Mouse (Mus musculus): ENCODE measurements around the gene Snx10. TPM values are rescaled to one million over a fixed set of nuclear protein-coding genes. Genes with fewer than 3 reads are reported as not detected.
A peak's percentile ranks its signal among the peaks of the same experiment; 100 is the strongest.

Gene Snx10
- polyA plus RNA-seq, 1 experiment from 2014 or later = 19.2 TPM

DNA sequence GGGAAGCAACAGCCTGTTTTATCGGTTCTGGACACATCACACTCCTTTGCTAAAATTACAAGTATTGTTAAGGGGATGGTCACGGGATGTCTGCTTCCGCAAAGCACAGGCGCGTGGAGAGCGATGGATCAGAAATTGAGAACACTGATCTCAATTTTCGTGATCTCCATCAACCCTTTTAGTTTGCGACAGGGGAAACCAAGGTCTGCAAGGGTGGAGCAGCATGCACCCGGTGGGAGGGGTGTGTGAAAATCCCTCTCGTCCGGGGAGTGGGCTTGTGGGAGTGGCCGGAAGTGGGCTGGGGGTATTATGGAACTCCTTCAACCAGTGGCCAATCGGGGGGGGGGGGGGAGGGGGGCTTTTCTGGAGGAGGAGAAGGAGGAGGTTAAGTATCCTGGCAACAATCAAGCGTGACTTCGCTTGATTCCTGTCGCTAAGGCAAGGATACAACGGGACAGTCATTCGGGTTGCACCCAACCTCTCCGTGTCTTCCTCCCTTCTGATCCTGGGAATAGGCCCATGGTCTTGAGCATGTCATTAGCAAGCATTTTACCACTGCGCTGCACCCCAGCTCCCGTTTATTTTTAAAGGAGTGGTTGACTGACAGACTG is 725 bp downstream of the Snx10 start:
- Histone ChIP-seq H3K36me3 (ENCODE audit: control insufficient read depth, insufficient read depth, low read length) (no peaks in the 10 kb centered on the region), H3K27me3 (ENCODE audit: control insufficient read depth, insufficient read depth, low read length) (no peaks in the 10 kb centered on the region), H3K4me1 (ENCODE audit: control insufficient read depth, insufficient read depth, low read length) (no peaks in the 10 kb centered on the region), H3K9ac (ENCODE audit: low read depth, low read length) (peak overlapping the region; percentile 67), H3K9me3 (ENCODE audit: control insufficient read depth, low read length) (no peaks in the 10 kb centered on the region), H3K4me3 (ENCODE audit: low read length) (peak overlapping the region; percentile 68), H3K4me2 (replicated peaks; ENCODE audit: low read depth, low read length) (peak overlapping the region; percentile 84), H3K27ac (ENCODE audit: low read depth, low read length) (no peak overlapping the region)
- 1% methylated on average over 20 of the region's 21 CpGs for WGBS
- peak; percentile 82; the same call in 1 of the 2 replicates for ATAC-seq (ENCODE audit: low FRiP score, low TSS enrichment)

- Histone ChIP-seq H3K9ac (ENCODE audit: low read depth, low read length) (no peak overlapping the region), H3K4me1 (ENCODE audit: control insufficient read depth, insufficient read depth, low read length) (no peaks in the 10 kb centered on the region), H3K4me3 (ENCODE audit: low read length) (peak overlapping the region; percentile 68), H3K27ac (ENCODE audit: low read depth, low read length) (no peak overlapping the region), H3K27me3 (ENCODE audit: control insufficient read depth, insufficient read depth, low read length) (no peaks in the 10 kb centered on the region), H3K4me2 (replicated peaks; ENCODE audit: low read depth, low read length) (peak overlapping the region; percentile 84), H3K36me3 (ENCODE audit: control insufficient read depth, insufficient read depth, low read length) (no peaks in the 10 kb centered on the region), H3K9me3 (ENCODE audit: control insufficient read depth, low read length) (no peaks in the 10 kb centered on the region)
- no peak for ATAC-seq (ENCODE audit: low FRiP score, low TSS enrichment)
- WGBS = 42% methylated on average over 5 of the region's 5 CpGs
Observed at GRCm38 (mm10) chr6:51525001-51525400, 1.3 kb downstream of the Snx10 start.

- H3K9me3 ChIP-seq (ENCODE audit: control insufficient read depth, low read length) = no peaks in the 10 kb centered on the region
- no peak overlapping the region for H3K9ac ChIP-seq (ENCODE audit: low read depth, low read length)
- WGBS = 88% methylated on average over 7 of the region's 7 CpGs
- H3K36me3 ChIP-seq (ENCODE audit: control insufficient read depth, insufficient read depth, low read length) = no peaks in the 10 kb centered on the region
- no peak overlapping the region for H3K4me3 ChIP-seq (ENCODE audit: low read length)
- no peak for ATAC-seq (ENCODE audit: low FRiP score, low TSS enrichment)
- H3K4me1 ChIP-seq (ENCODE audit: control insufficient read depth, insufficient read depth, low read length) = no peaks in the 10 kb centered on the region
- no peak overlapping the region for H3K27ac ChIP-seq (ENCODE audit: low read depth, low read length)
- no peak overlapping the region for H3K4me2 ChIP-seq (replicated peaks; ENCODE audit: low read depth, low read length)
- no peaks in the 10 kb centered on the region for H3K27me3 ChIP-seq (ENCODE audit: control insufficient read depth, insufficient read depth, low read length)
Observed at GRCm38 (mm10) chr6:51529457-51529856, 5.8 kb downstream of the Snx10 start.

DNA sequence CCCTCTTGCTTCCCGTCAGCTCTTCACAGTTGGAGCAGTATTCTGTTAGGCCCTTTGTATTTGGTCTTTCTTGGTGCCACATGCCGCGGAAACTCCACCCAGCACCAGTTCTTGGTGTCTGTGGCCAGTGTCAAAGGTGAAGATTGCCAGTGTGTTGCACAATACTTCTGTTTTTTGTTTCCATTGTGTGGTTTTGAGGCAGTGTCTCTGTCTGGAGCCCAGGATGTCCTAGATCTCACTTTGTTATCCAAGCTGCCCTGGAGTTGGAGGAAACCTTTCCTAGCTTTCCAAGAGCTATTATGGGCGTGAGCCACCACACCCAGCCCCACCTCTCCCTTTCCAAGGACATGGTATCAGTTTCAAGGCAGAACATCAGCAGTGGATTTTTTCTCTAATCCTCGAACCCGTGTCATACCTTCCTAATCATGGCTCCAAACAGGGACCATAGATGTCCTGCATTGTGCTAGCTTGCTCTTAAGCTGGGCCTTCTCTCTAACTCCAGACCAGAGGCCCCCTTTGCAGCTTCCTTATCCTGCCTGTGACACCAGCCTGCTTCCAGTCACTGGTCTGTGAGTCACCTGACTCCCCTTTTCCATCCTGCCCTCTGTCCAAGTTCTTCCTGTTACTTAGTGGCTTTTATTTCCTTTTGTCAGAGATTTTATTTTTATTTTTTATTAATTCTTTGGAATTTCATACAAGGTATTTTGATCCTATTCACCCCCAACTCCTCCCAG is 9.9 kb downstream of the Snx10 start:
- WGBS = 87% methylated on average over 6 of the region's 6 CpGs
- Histone ChIP-seq H3K4me2 (replicated peaks; ENCODE audit: low read depth, low read length) (no peak overlapping the region), H3K27ac (ENCODE audit: low read depth, low read length) (no peak overlapping the region), H3K36me3 (ENCODE audit: control insufficient read depth, insufficient read depth, low read length) (no peaks in the 10 kb centered on the region), H3K9ac (ENCODE audit: low read depth, low read length) (no peak overlapping the region), H3K27me3 (ENCODE audit: control insufficient read depth, insufficient read depth, low read length) (no peaks in the 10 kb centered on the region), H3K9me3 (ENCODE audit: control insufficient read depth, low read length) (no peaks in the 10 kb centered on the region), H3K4me1 (ENCODE audit: control insufficient read depth, insufficient read depth, low read length) (no peaks in the 10 kb centered on the region), H3K4me3 (ENCODE audit: low read length) (no peak overlapping the region)
- no peak for ATAC-seq (ENCODE audit: low FRiP score, low TSS enrichment)

- 84% methylated on average over 10 of the region's 10 CpGs for WGBS
- Histone ChIP-seq H3K4me1 (ENCODE audit: control insufficient read depth, insufficient read depth, low read length) (no peaks in the 10 kb centered on the region), H3K9ac (ENCODE audit: low read depth, low read length) (no peak overlapping the region), H3K36me3 (ENCODE audit: control insufficient read depth, insufficient read depth, low read length) (no peaks in the 10 kb centered on the region), H3K9me3 (ENCODE audit: control insufficient read depth, low read length) (no peaks in the 10 kb centered on the region), H3K4me2 (replicated peaks; ENCODE audit: low read depth, low read length) (no peak overlapping the region), H3K27ac (ENCODE audit: low read depth, low read length) (no peak overlapping the region), H3K4me3 (ENCODE audit: low read length) (no peak overlapping the region), H3K27me3 (ENCODE audit: control insufficient read depth, insufficient read depth, low read length) (no peaks in the 10 kb centered on the region)
- ATAC-seq (ENCODE audit: low FRiP score, low TSS enrichment) = no peak
Observed at GRCm38 (mm10) chr6:51535571-51535970, 11.9 kb downstream of the Snx10 start.

GRCm38 (mm10) chr6:51540525-51540924 is 16.8 kb downstream of the Snx10 start:
- Histone ChIP-seq H3K4me1 (ENCODE audit: control insufficient read depth, insufficient read depth, low read length) (0 out of 2 replicates have a peak, but pooled peaks cover 3% of the 10 kb centered on the region), H3K4me3 (ENCODE audit: low read length) (no peak overlapping the region), H3K4me2 (replicated peaks; ENCODE audit: low read depth, low read length) (no peak overlapping the region), H3K27ac (ENCODE audit: low read depth, low read length) (no peak overlapping the region), H3K9ac (ENCODE audit: low read depth, low read length) (no peak overlapping the region), H3K9me3 (ENCODE audit: control insufficient read depth, low read length) (no peaks in the 10 kb centered on the region), H3K27me3 (ENCODE audit: control insufficient read depth, insufficient read depth, low read length) (no peaks in the 10 kb centered on the region), H3K36me3 (ENCODE audit: control insufficient read depth, insufficient read depth, low read length) (no peaks in the 10 kb centered on the region)
- WGBS = 81% methylated on average over 6 of the region's 6 CpGs
- ATAC-seq (ENCODE audit: low FRiP score, low TSS enrichment) = no peak

GRCm38 (mm10) chr6:51541422-51541821 is 17.7 kb downstream of the Snx10 start:
- H3K9me3 ChIP-seq (ENCODE audit: control insufficient read depth, low read length) = no peaks in the 10 kb centered on the region
- no peak overlapping the region for H3K4me3 ChIP-seq (ENCODE audit: low read length)
- no peak overlapping the region for H3K4me2 ChIP-seq (replicated peaks; ENCODE audit: low read depth, low read length)
- 0 out of 2 replicates have a peak, but pooled peaks cover 3% of the 10 kb centered on the region for H3K4me1 ChIP-seq (ENCODE audit: control insufficient read depth, insufficient read depth, low read length)
- no peak for ATAC-seq (ENCODE audit: low FRiP score, low TSS enrichment)
- no peak overlapping the region for H3K9ac ChIP-seq (ENCODE audit: low read depth, low read length)
- no peak overlapping the region for H3K27ac ChIP-seq (ENCODE audit: low read depth, low read length)
- H3K27me3 ChIP-seq (ENCODE audit: control insufficient read depth, insufficient read depth, low read length) = no peaks in the 10 kb centered on the region
- WGBS = 70% methylated on average over 7 of the region's 7 CpGs
- H3K36me3 ChIP-seq (ENCODE audit: control insufficient read depth, insufficient read depth, low read length) = no peaks in the 10 kb centered on the region

- H3K9ac ChIP-seq (ENCODE audit: low read depth, low read length) = no peak overlapping the region
- no peaks in the 10 kb centered on the region for H3K9me3 ChIP-seq (ENCODE audit: control insufficient read depth, low read length)
- 0 out of 2 replicates have a peak, but pooled peaks cover 3% of the 10 kb centered on the region for H3K4me1 ChIP-seq (ENCODE audit: control insufficient read depth, insufficient read depth, low read length)
- H3K27me3 ChIP-seq (ENCODE audit: control insufficient read depth, insufficient read depth, low read length) = no peaks in the 10 kb centered on the region
- WGBS = 78% methylated on average over 4 of the region's 4 CpGs
- ATAC-seq (ENCODE audit: low FRiP score, low TSS enrichment) = no peak
- no peak overlapping the region for H3K4me3 ChIP-seq (ENCODE audit: low read length)
- H3K27ac ChIP-seq (ENCODE audit: low read depth, low read length) = no peak overlapping the region
- H3K36me3 ChIP-seq (ENCODE audit: control insufficient read depth, insufficient read depth, low read length) = no peaks in the 10 kb centered on the region
- no peak overlapping the region for H3K4me2 ChIP-seq (replicated peaks; ENCODE audit: low read depth, low read length)
Observed at GRCm38 (mm10) chr6:51542147-51542546, 18.4 kb downstream of the Snx10 start.

DNA sequence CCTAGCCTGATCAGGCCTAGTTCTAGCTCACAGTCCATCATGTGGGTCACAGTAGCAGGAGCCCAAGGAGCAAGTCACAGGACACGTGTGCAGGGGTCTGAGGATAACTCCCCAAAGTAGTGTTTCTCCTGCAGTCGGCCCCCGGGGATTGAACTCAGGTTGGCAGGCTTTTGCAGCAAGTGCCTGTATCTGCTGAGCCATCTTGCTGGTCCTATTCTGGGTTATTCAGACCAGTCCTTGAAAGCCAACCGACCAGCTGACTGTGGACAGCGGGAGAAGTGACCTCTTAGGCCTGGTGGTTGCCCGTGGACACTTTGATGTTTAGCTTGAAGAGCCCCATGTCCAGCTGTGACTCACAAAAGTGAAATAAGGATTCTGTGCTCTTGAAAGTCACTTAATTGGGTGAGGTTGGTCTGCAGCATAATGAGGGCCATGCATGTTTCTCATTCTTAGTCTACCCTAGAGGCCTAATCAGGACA is 20.0 kb downstream of the Snx10 start:
- Histone ChIP-seq H3K4me2 (replicated peaks; ENCODE audit: low read depth, low read length) (no peak overlapping the region), H3K9me3 (ENCODE audit: control insufficient read depth, low read length) (no peaks in the 10 kb centered on the region), H3K9ac (ENCODE audit: low read depth, low read length) (no peak overlapping the region), H3K4me3 (ENCODE audit: low read length) (no peak overlapping the region), H3K27ac (ENCODE audit: low read depth, low read length) (no peak overlapping the region), H3K4me1 (ENCODE audit: control insufficient read depth, insufficient read depth, low read length) (0 out of 2 replicates have a peak, but pooled peaks cover 3% of the 10 kb centered on the region), H3K27me3 (ENCODE audit: control insufficient read depth, insufficient read depth, low read length) (no peaks in the 10 kb centered on the region), H3K36me3 (ENCODE audit: control insufficient read depth, insufficient read depth, low read length) (no peaks in the 10 kb centered on the region)
- WGBS = 79% methylated on average over 6 of the region's 6 CpGs
- no peak for ATAC-seq (ENCODE audit: low FRiP score, low TSS enrichment)

All from kidney, embryonic 14.5 days (tissue).